Mouse (Mus musculus): ENCODE measurements around the gene Tas2r122.
"Not testable (repeated sequence)": the region's sequence is repeated elsewhere in the genome, so short reads cannot be mapped to it uniquely, and the experiment has no call there.

Tas2r122 gene

DNA sequence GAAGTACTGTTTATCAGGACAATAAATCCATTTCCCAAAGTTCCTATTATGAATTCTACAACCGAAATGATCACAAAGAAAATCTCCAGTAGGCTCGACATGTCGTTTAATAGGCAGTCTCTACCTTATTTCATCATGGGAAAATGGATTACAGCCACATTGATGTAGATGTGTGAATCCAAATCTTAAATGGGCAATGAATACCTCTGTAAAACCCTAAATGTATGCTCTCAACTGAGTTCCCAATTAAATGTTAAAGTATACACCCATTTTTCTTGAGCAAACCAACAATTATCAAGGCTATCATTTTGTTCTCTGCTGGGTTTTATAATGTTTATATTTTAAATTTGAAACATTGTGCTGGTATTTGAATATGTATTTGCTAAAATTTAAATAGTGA is at the start of gene Tas2r122:
Gene Tas2r122 (minus strand): TSS at position 101 of the 400 bp plus-strand sequence.
- no peak for DNase-seq (ENCODE audit: low spot score in 2 of 2)

DNA sequence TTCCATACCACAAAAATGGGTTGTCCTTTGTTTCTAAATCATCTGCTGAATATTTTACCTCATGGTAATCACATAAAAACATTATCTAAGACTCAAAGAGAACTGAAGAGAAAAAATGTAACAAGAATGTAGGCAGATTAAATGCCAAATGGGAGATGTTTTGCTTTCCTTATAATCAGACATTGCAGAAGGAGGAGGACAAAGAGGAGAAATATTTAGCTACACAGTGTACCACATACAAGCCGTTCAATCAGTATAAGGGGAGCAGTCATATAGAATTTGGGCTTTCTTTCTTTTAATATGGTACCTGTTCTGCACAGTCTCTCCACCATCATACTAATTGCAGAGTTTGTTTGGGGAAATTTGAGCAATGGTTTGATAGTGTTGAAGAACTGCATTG is 42.7 kb upstream of the Tas2r122 start, which contains the start of gene Tas2r124:
Gene Tas2r124 (plus strand): TSS at position 301 of the 400 bp plus-strand sequence.
- DNase-seq (ENCODE audit: low spot score in 2 of 2), result no peak

DNA sequence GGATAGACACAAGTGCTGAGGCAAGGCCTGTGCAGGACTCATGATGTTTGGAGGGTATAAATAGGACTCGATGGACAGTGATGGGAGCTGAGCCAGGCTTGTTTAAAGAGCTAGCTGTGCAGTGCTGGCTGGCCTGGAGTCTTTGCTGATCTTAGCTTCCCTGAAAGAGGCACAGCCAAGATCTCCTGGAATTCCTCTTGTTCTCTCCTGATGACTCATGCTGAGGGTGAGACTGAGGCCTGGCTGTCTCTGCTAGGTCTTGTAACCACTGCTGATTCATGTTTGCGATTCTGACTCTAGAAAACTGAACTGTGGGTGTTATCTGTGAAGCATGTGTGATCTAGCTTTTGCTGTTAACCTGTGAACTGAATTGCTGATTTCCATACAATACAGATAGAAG is 38.5 kb upstream of the Tas2r122 start:
- peak in 1 of 2 experiments; percentile 6 for DNase-seq (ENCODE audit: low spot score in 2 of 2)

DNA sequence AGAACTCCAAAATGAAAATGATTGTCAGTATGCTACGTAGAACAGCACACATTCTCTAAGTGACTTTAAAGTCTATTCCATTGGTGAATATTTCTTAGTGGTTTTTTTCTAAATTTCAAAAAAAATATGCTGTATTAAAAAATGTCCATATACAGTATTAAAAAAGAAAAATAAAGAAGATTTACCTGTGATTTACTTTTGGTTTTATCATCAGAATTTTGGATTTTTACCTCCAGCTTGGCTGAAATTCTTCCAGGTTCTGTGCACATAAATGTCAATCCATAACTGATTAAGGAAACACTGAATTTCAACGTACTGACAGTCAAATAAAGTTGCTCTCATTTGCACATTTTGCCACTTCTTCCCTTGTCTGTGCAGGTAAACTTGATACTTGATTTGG is 26.2 kb upstream of the Tas2r122 start, which contains the start of gene Tas2r115:
Gene Tas2r115 (minus strand): TSS at position 101 of the 400 bp plus-strand sequence.
- DNase-seq (ENCODE audit: low spot score in 2 of 2), result no peak

DNA sequence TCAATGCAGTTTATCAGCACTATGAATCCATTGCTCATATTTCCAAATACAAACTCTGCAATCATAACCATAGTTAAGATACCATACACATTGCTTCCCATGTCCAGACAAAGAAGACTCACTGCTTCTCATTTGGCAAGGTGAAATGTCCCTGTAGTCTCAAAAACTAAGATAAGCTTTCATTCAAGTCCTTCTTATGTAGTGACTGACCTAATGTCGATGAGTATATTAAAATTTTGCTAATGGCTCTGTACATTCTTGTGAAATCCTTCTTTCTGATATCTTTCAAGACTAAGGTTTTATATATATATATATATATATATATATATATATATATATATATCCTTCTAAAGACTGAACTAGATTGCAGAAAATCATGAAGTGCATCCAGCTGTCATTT is 10.8 kb downstream of the Tas2r122 start, which contains the start of gene Tas2r121:
Gene Tas2r121 (minus strand): TSS at position 101 of the 400 bp plus-strand sequence.
- no peak for DNase-seq (ENCODE audit: low spot score in 2 of 2)

DNA sequence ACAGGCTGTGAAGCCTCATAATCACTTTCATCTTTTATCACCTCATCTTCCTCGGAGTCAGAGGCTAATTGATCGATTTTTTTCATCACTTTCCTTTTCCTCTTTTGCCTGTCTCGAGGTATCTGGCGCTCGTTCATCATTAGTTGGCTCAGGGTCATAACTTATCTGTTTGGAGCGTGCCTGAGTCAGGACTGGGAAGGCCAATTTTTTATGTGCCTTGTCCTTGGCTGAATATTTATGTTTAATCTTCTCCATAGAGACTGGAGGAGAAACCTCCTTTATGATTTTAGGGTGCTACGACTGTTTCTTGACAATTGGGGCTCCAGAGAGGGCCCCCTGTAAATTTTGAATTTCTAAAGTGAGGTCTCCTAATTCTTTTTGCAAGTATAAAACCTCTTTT is 20.1 kb downstream of the Tas2r122 start:
- not testable (repeated sequence) for DNase-seq (ENCODE audit: low spot score in 2 of 2)
